Mouse (Mus musculus) spleen, adult 10 weeks (tissue): ENCODE data around the gene Nfatc4. TPM values are rescaled to one million over a fixed set of nuclear protein-coding genes. Genes with fewer than 3 reads are reported as not detected.

Experiments used
- polyA plus RNA-seq: library from polyadenylated mRNA; stranded (reverse); fragments of 350-450 nt; fragmentation: Illumina TruSeq; extraction: RNeasy Lipid Tissue Mini Kit (QIAGEN cat#74804); gene quantifications from one replicate; pipeline ENCODE4 v1.2.3, GENCODE M21; 2015; ENCODE audit warnings: low replicate concordance; ENCODE audit not compliant: insufficient read depth

Gene Nfatc4
- polyA plus RNA-seq, result 3.8 TPM

DNA sequence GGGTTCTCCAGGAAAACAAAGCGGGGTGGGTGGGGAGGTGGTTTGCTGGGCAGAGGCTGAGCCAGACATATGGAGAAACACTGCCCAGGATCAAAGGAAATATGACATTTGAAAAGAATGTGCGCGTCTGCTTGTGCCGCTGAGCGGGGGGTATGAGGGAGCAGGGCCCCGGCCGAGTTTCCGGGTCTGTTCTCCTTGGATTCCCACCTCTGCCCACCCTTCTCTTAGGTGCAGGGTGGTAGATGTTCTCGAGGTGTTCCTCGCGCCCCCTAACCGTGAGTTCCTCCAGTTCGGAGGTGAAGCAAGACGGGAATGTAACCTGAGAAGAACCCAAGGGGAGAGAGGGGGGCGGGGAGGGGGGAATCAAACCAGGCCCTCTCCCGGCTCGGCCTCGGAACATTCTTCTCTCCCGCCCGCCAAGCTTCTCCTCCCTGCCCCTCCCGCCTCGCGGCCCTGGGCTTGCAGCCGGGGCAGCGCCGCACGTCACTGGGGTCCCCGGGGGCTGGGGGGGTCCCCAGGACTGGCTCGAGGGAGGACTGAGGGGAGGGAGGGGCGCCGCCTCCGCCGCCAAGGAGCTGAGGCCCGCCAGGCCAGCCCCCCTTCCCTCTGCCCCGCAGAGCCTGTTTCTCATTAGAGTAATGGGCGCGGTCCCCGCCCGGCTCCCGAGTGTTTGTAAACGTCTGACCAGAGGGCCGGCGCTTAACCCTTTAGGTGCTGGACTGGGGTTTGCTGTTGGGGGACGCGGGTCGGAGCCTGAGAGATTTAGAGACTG, at the start of gene Nfatc4:
Gene Nfatc4 (plus strand): TSS at position 154 of the 772 bp plus-strand sequence.

GRCm38 (mm10) chr14:55783958-55784235, 39.0 kb upstream of the Nfatc4 start, which contains the start of gene Adcy4:
TSS of gene Adcy4 (minus strand) at chr14:55784095.

GRCm38 (mm10) chr14:55788256-55789050, 34.5 kb upstream of the Nfatc4 start, which contains the start of gene Ripk3:
TSS of gene Ripk3 (minus strand) at chr14:55788865.

GRCm38 (mm10) chr14:55853621-55854285, 30.8 kb downstream of the Nfatc4 start, which contains the start of gene Nynrin:
TSS of gene Nynrin (plus strand) at chr14:55854010.

Other genes with a start within 250 kb of the Nfatc4 start
- gene Fitm1, start 247.5 kb upstream of the Nfatc4 start, polyA plus RNA-seq, result not detected
- gene Psme1, start 245.0 kb upstream of the Nfatc4 start, polyA plus RNA-seq, result 474 TPM
- gene Emc9, start 237.8 kb upstream of the Nfatc4 start, polyA plus RNA-seq, result 11.9 TPM
- 451 TPM for gene Psme2, start 232.0 kb upstream of the Nfatc4 start, polyA plus RNA-seq
- 67.4 TPM for gene Rnf31, start 231.4 kb upstream of the Nfatc4 start, polyA plus RNA-seq
- gene Irf9, start 219.6 kb upstream of the Nfatc4 start, polyA plus RNA-seq, result 106 TPM
- gene Rec8, start 205.1 kb upstream of the Nfatc4 start, polyA plus RNA-seq, result 2.6 TPM
- 21.3 TPM for gene Ipo4, start 187.2 kb upstream of the Nfatc4 start, polyA plus RNA-seq
- 1.5 TPM for gene Gm49378, start 185.2 kb upstream of the Nfatc4 start, polyA plus RNA-seq
- 57.7 TPM for gene Tm9sf1, start 179.3 kb upstream of the Nfatc4 start, polyA plus RNA-seq
- gene Tssk4, start 173.0 kb upstream of the Nfatc4 start, polyA plus RNA-seq, result 1.7 TPM
- 71.8 TPM for gene Mdp1, start 162.6 kb upstream of the Nfatc4 start, polyA plus RNA-seq
- 54.9 TPM for gene Gmpr2, start 151.2 kb upstream of the Nfatc4 start, polyA plus RNA-seq
- 226 TPM for gene Nedd8, start 151.0 kb upstream of the Nfatc4 start, polyA plus RNA-seq
- gene Tinf2, start 141.3 kb upstream of the Nfatc4 start, polyA plus RNA-seq, result 54.5 TPM
- gene Tgm1, start 109.2 kb upstream of the Nfatc4 start, polyA plus RNA-seq, result 15.3 TPM
- 19.2 TPM for gene Rabggta, start 100.9 kb upstream of the Nfatc4 start, polyA plus RNA-seq
- 90.3 TPM for gene Dhrs1, start 77.5 kb upstream of the Nfatc4 start, polyA plus RNA-seq
- 22.0 TPM for gene Nop9, start 77.5 kb upstream of the Nfatc4 start, polyA plus RNA-seq
- not detected for gene Cideb, start 64.7 kb upstream of the Nfatc4 start, polyA plus RNA-seq
- gene Ltb4r2, start 61.7 kb upstream of the Nfatc4 start, polyA plus RNA-seq, result 0.28 TPM
- 1.8 TPM for gene Ltb4r1, start 57.2 kb upstream of the Nfatc4 start, polyA plus RNA-seq
- gene Adcy4, start 39.0 kb upstream of the Nfatc4 start, polyA plus RNA-seq, result 3.7 TPM
- 53.5 TPM for gene Ripk3, start 34.3 kb upstream of the Nfatc4 start, polyA plus RNA-seq
- gene Nynrin, start 30.9 kb downstream of the Nfatc4 start, polyA plus RNA-seq, result 2.3 TPM
- 0.12 TPM for gene Cbln3, start 61.2 kb downstream of the Nfatc4 start, polyA plus RNA-seq
- 59.4 TPM for gene Khnyn, start 61.8 kb downstream of the Nfatc4 start, polyA plus RNA-seq
- 28.8 TPM for gene Sdr39u1, start 77.1 kb downstream of the Nfatc4 start, polyA plus RNA-seq
- gene Cma1, start 121.5 kb downstream of the Nfatc4 start, polyA plus RNA-seq, result 4.4 TPM
- gene Cma2, start 127.8 kb downstream of the Nfatc4 start, polyA plus RNA-seq, result not detected
- gene Mcpt1, start 194.8 kb downstream of the Nfatc4 start, polyA plus RNA-seq, result not detected
- not detected for gene Mcpt9, start 207.4 kb downstream of the Nfatc4 start, polyA plus RNA-seq
- 0.32 TPM for gene Mcpt2, start 218.9 kb downstream of the Nfatc4 start, polyA plus RNA-seq
- gene Mcpt4, start 239.2 kb downstream of the Nfatc4 start, polyA plus RNA-seq, result 3.9 TPM